Mouse (Mus musculus) embryonic facial prominence, embryonic 11.5 days (tissue): ENCODE measurements at regions not wholly inside any gene's neighbourhood (a gene's known extent, or its start where the extent isn't known, plus 50 kb on each side); places are given as distances from the start of the nearest gene placed in this dataset.

Experiments used
- ATAC-seq: fragments of 200-750 bp; cut with Nextera tagmentation; replicated peaks from 2 replicates; pipeline ENCODE4 v1.8.0; 2017; ENCODE audit warnings: low read depth; ENCODE audit not compliant: insufficient number of reproducible peaks, low FRiP score, low TSS enrichment
- DNase-seq: peaks from one replicate; pipeline ENCODE4 v3.0.0-alpha.2; 2015; ENCODE audit warnings: low spot score
- H3K27ac ChIP-seq: fragments of 300-500 bp; sonication (generic); replicated peaks from 2 replicates; pipeline ENCODE4 v1.5.1; 2014; ENCODE audit warnings: mild to moderate bottlenecking, low read depth, low read length, control low read depth
- H3K27me3 ChIP-seq: fragments of 300-500 bp; sonication (generic); 2 replicates; pipeline ENCODE4 v1.6.1; 2014; ENCODE audit warnings: mild to moderate bottlenecking, low read length, moderate library complexity, mixed read lengths; ENCODE audit not compliant: control insufficient read depth, insufficient read depth
- H3K36me3 ChIP-seq: fragments of 300-500 bp; sonication (generic); replicated peaks from 2 replicates; pipeline ENCODE4 v1.6.1; 2014; ENCODE audit warnings: low read depth, mild to moderate bottlenecking, low read length, moderate library complexity, mixed read lengths; ENCODE audit not compliant: control insufficient read depth, insufficient read depth
- H3K4me1 ChIP-seq: fragments of 300-500 bp; sonication (generic); 2 replicates; pipeline ENCODE4 v1.6.1; 2014; ENCODE audit warnings: low read length, mixed read lengths; ENCODE audit not compliant: control insufficient read depth, insufficient read depth
- H3K4me2 ChIP-seq: fragments of 300-500 bp; sonication (generic); 2 replicates; pipeline ENCODE4 v1.6.1; 2014; ENCODE audit warnings: low read depth, mild to moderate bottlenecking, control low read depth, low read length, moderate library complexity
- H3K4me3 ChIP-seq: fragments of 300-500 bp; sonication (generic); 2 replicates; pipeline ENCODE4 v1.5.1; 2014; ENCODE audit warnings: low read depth, low read length, control low read depth
- H3K9ac ChIP-seq: fragments of 300-500 bp; sonication (generic); replicated peaks from 2 replicates; pipeline ENCODE4 v1.6.1; 2014; ENCODE audit warnings: mild to moderate bottlenecking, control low read depth, low read length
- H3K9me3 ChIP-seq: fragments of 300-500 bp; sonication (generic); replicated peaks from 2 replicates; pipeline ENCODE4 v1.6.1; 2016; ENCODE audit warnings: mild to moderate bottlenecking, low read length, inconsistent platforms, mixed read lengths; ENCODE audit not compliant: control insufficient read depth
- WGBS: fragments of 180-500 bp; shearing (Covaris S2); extraction: QIAGEN DNeasy Blood & Tissue Kit; methylation state at CpG from one replicate; pipeline ENCODE4 v1.1.7; 2014; 5-methylcytosine and 5-hydroxymethylcytosine counted together

DNA sequence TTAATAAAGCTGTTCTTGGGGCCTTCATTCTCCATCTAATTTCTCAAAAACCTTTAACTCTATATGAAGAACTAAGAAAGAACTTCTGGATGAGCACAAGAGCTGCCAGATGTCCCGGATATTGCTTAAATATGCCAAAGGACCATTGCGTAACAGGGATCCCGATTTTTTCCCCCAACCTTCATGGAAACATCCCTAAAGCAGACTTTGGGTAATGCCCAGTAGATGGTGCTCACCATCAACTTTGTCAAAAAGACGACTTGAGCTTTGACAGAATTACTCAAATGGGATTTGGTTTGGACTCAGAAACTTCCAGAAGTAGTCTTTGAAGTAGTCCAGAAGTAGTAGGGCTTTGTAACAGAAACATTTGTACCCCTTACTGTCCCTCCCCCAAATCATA lies 89.5 kb upstream of the Cpne4 start:
- no peak overlapping the region for H3K27ac ChIP-seq
- no peak for ATAC-seq
- no peaks in the 10 kb centered on the region for H3K9me3 ChIP-seq
- WGBS, result 33% methylated on average over 4 of the region's 4 CpGs
- DNase-seq, result no peak
- H3K4me1 ChIP-seq, result no peaks in the 10 kb centered on the region
- no peaks in the 10 kb centered on the region for H3K36me3 ChIP-seq
- no peak overlapping the region for H3K4me3 ChIP-seq
- no peak overlapping the region for H3K4me2 ChIP-seq
- H3K27me3 ChIP-seq, result no peaks in the 10 kb centered on the region
- no peak overlapping the region for H3K9ac ChIP-seq

DNA sequence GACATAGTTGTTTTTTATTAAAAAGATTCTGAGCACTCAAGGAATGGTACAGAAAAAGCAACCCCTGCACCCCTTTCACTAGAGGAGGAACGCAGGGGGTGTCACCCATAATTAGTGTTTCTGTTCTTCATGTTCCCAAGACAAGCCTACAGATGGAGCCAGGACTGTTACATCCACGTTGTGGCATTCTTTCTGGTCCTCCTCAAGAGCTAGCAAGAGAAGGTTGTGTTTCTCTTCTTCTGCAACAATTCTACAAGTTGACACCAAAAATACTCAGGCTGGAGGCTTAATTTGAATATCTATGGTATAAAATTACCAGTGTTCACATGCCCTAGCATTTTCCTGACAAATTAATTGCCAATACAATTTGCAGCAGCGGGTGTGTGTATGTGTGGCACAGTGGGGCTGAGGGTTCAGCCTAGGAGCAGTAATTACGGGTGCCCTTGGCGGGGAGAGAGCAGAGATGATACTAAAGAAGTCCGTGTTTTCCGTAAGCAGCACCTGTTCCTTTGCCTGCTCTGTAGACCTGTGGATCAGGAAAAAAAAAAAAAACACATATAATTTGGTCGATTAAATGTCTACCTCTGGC lies 98.4 kb upstream of the Cpne4 start:
- ATAC-seq (no peak), DNase-seq (no peak)
- Histone ChIP-seq H3K4me1 (no peaks in the 10 kb centered on the region), H3K9me3 (no peaks in the 10 kb centered on the region), H3K4me3 (no peak overlapping the region), H3K9ac (no peak overlapping the region), H3K4me2 (no peak overlapping the region), H3K27me3 (no peaks in the 10 kb centered on the region), H3K27ac (no peak overlapping the region), H3K36me3 (no peaks in the 10 kb centered on the region)
- 78% methylated on average over 8 of the region's 8 CpGs for WGBS

DNA sequence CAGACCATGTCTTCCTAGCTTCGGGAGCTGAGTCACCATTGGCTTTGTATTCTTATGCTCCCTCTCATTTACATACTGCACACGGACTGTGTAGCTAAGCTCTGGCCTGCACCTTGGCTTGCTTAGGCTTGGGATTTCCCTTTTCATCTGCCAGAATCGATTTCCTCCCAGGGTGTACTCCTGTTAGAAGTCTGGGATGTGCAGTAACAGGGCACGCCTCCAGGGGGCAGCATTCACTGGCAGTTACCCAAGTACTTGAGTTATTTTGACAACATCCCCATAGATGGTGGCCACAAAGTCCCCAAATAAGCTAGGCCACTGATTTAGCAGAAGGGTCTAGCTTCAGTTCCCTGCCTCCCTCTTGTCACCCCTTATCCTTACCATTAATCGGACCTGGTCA lies 102.2 kb upstream of the Cpne4 start:
- H3K4me3 ChIP-seq, result no peak overlapping the region
- no peaks in the 10 kb centered on the region for H3K9me3 ChIP-seq
- 58% methylated on average over 5 of the region's 5 CpGs for WGBS
- peak; percentile 60 for DNase-seq
- no peak overlapping the region for H3K9ac ChIP-seq
- H3K4me1 ChIP-seq, result no peaks in the 10 kb centered on the region
- H3K4me2 ChIP-seq, result no peak overlapping the region; the same call in 1 of the 2 replicates
- no peaks in the 10 kb centered on the region for H3K27me3 ChIP-seq
- no peak for ATAC-seq
- no peak overlapping the region for H3K27ac ChIP-seq
- H3K36me3 ChIP-seq, result no peaks in the 10 kb centered on the region

DNA sequence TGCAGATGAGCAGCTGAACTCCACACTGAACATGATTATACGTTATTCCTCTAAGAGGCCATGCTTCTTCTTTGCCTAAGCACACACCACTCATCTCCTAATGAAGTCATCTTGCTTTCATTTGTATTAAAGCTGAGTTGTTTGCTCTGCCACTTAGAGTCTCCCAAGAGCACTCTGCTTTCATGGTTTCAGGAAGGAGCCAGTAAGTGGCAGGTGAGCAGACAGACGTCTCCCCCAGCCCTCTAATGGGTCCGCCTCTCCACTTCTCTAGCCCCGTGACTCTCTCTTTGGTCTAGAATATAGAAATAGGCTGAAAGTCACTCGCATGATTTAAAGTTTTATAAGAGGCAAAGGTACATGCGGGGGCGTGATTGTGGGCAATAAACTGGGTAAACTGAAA lies 103.8 kb upstream of the Cpne4 start:
- 77% methylated on average over 7 of the region's 7 CpGs for WGBS
- H3K27ac ChIP-seq, result no peak overlapping the region

DNA sequence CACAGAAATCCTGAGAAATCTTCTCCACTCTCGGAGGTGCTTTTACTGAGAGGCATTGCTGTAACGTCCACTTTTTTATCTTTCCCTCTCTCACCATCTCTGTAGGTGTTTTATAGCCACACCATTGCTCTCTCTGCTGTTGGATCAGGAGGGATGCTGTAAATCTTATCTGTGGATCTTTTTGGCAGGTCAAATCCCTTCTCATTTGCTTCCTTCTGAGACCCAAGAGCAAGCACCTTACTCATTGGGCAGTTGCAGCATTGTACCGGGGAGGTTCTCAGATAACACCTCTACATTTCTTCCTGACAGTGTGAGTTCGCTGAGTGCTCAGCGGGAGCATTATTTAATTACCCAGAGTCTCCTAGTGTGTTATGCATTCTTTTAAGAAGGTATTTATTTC lies 75.5 kb upstream of the Acpp start:
- DNase-seq (no peak), ATAC-seq (no peak)
- Histone ChIP-seq H3K27ac (no peak overlapping the region), H3K9me3 (no peaks in the 10 kb centered on the region), H3K4me3 (no peak overlapping the region), H3K36me3 (no peaks in the 10 kb centered on the region), H3K4me1 (no peaks in the 10 kb centered on the region), H3K9ac (no peak overlapping the region), H3K4me2 (no peak overlapping the region), H3K27me3 (no peaks in the 10 kb centered on the region)
- WGBS, result 47% methylated on average over 5 of the region's 5 CpGs

More for the DNA sequence above, 103.8 kb upstream of the Cpne4 start:
- Histone ChIP-seq H3K4me3 (no peak overlapping the region), H3K9me3 (no peaks in the 10 kb centered on the region), H3K4me1 (no peaks in the 10 kb centered on the region), H3K4me2 (no peak overlapping the region), H3K9ac (no peak overlapping the region), H3K27me3 (no peaks in the 10 kb centered on the region), H3K36me3 (no peaks in the 10 kb centered on the region)
- no peak for ATAC-seq
- no peak for DNase-seq

DNA sequence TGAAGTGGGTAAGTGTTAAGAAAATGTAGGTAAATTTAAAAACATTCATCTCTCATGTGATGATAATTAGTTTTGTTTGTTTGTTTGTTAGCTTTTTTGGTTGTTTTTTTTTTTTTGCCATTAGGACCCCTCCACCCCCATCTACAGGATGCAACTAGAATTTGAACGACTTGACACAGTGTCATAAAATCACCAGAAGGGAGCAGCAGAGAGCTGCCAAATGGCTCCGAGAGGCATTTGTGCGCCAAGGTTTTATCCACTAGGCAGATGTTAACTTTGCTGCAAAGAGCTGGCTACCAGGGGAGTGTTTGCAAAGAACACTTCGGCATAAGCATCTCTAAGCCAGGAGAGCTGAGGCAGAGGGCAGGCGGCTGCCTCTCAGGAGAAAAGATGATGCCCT lies 72.7 kb upstream of the Acpp start:
- H3K9me3 ChIP-seq, result no peaks in the 10 kb centered on the region
- no peaks in the 10 kb centered on the region for H3K36me3 ChIP-seq
- 2% methylated on average over 5 of the region's 5 CpGs for whole genome bisulfite sequencing
- no peak for ATAC-seq
- no peaks in the 10 kb centered on the region for H3K27me3 ChIP-seq
- H3K4me2 ChIP-seq, result no peak overlapping the region
- H3K4me1 ChIP-seq, result no peaks in the 10 kb centered on the region
- DNase-seq, result peak; percentile 83
- no peak overlapping the region for H3K9ac ChIP-seq
- H3K27ac ChIP-seq, result no peak overlapping the region
- H3K4me3 ChIP-seq, result no peak overlapping the region

DNA sequence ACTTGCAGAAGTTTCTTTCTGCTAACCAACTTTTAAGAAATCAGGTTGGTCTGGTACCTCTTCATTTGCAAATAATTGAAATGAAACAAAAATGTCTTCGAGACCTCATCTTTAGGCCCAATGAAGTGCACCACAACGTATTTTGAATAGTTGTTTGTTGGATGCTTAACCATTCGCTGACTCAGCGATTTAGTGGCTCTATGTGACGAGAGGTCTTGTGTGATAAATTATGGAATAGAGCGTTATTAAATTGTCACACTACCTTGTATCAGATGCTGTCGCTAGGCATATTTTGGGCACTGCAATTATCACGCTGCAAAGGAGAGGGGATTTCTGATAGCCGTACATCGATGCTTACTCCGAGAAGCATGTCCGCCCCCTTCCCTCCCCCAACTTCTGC lies 71.8 kb upstream of the Acpp start:
- no peak for ATAC-seq
- Histone ChIP-seq H3K9me3 (no peaks in the 10 kb centered on the region), H3K4me2 (peak overlapping the region; percentile 55), H3K9ac (no peak overlapping the region), H3K27ac (no peak overlapping the region), H3K4me3 (peak overlapping the region; percentile 25), H3K27me3 (no peaks in the 10 kb centered on the region), H3K36me3 (no peaks in the 10 kb centered on the region), H3K4me1 (no peaks in the 10 kb centered on the region)
- 27% methylated on average over 12 of the region's 12 CpGs for WGBS
- peak; percentile 6 for DNase-seq

DNA sequence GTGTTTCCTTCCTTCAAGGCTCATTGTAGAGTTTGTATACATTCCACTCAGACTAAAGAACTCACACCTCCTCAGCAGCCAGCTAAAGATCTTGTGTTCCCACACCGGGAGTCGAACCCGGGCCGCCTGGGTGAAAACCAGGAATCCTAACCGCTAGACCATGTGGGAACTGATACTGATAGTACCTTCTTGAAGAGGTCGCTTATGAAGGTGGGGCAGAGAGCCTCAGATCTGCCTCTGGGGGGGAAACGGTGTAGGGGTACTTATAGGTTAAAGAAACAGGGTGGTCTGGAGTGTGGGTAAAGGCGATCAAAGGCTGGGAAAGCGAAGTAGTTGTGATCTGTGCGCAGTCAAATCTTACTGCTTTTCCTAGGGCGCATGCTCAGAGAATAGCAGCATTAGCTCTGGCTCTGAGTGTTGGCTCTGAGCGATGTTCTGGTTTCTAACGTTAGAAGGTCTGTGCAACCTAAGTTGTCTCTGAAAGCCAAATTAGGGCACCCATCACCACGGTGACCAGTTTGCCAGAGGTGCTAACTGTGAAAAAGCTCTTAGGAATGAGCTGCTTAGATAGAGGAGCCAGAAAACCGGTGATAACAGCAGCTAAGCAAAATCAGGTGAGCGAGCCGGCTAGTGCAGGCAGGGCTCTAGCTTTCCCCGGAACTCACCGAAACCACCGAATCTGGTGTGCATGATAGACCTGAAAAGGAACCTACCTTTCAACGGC lies 71.2 kb upstream of the Acpp start:
- 0 out of 2 replicates have a peak, but pooled peaks have one; percentile 58 for ATAC-seq

More for the DNA sequence above, 71.2 kb upstream of the Acpp start:
- Histone ChIP-seq H3K4me1 (no peaks in the 10 kb centered on the region), H3K27me3 (no peaks in the 10 kb centered on the region), H3K9ac (no peak overlapping the region), H3K27ac (no peak overlapping the region), H3K36me3 (no peaks in the 10 kb centered on the region), H3K4me2 (peak overlapping the region; percentile 55), H3K9me3 (no peaks in the 10 kb centered on the region), H3K4me3 (peak overlapping the region; percentile 25)
- peak; percentile 53 for DNase-seq
- 8% methylated on average over 21 of the region's 21 CpGs for WGBS
